ENCODE assay signal across 8 mouse cellular contexts in genomic region chr5:32857781-32858220, GRCm38 (mm10). TPM values are rescaled to one million over a fixed set of nuclear protein-coding genes. Genes with fewer than 3 reads are reported as not detected.
A peak's percentile ranks its signal among the peaks of the same experiment; 100 is the strongest.
DNase-seq lines count a peak whose midpoint lies in the region; ATAC-seq and TF ChIP-seq lines count a peak whose summit lies in the region.

No protein-coding gene starts in this region.

- TF ChIP-seq POLR2A in ES-Bruce4 (IDR thresholded peaks at IDR 0.05; ENCODE audit: insufficient read depth, low read length) = no peak

- peak; percentile 85 for DNase-seq in brain, adult 2 months (ENCODE audit: low read depth, low spot score)
- DNase-seq in kidney, postnatal 36 days = peak; percentile 69 to 76
- no peak for DNase-seq in liver, embryonic 13.5 days
- peak; percentile 36 to 43 for DNase-seq in thymus, postnatal 36 days

- no peak for TF ChIP-seq EP300 in ES-Bruce4 (IDR thresholded peaks at IDR 0.05; ENCODE audit: insufficient read depth, low read depth, low read length)

- no peaks in the 10 kb centered on the region for H3K27me3 ChIP-seq in ES-Bruce4 (ENCODE audit: control insufficient read depth, insufficient read depth, low read length, poor library complexity, severe bottlenecking)
- no peaks in the 10 kb centered on the region for H3K27me3 ChIP-seq in heart, embryonic 16.5 days (ENCODE audit: control insufficient read depth, insufficient read depth, low read length)
- no peaks in the 10 kb centered on the region for H3K27me3 ChIP-seq in liver, embryonic 13.5 days
- H3K27me3 ChIP-seq in neural tube, embryonic 13.5 days = no peaks in the 10 kb centered on the region

- H3K4me3 ChIP-seq in ES-Bruce4 (ENCODE audit: low read depth, low read length) = peak overlapping the region; percentile 98
- peak overlapping the region; percentile 63 for H3K4me3 ChIP-seq in heart, embryonic 16.5 days (ENCODE audit: low read length)
- peak overlapping the region; percentile 56 for H3K4me3 ChIP-seq in liver, embryonic 13.5 days (replicated peaks)
- peak overlapping the region; percentile 52 for H3K4me3 ChIP-seq in neural tube, embryonic 13.5 days

- TF ChIP-seq CTCF in ES-Bruce4 (IDR thresholded peaks at IDR 0.05; ENCODE audit: low read depth, low read length) = no peak

- no peaks in the 10 kb centered on the region for H3K9me3 ChIP-seq in ES-Bruce4 (replicated peaks; ENCODE audit: control insufficient read depth, insufficient read depth, low read length, poor library complexity, severe bottlenecking)
- H3K9me3 ChIP-seq in heart, embryonic 16.5 days (replicated peaks; ENCODE audit: control insufficient read depth, low read length) = no peaks in the 10 kb centered on the region
- H3K9me3 ChIP-seq in liver, embryonic 13.5 days (replicated peaks) = no peaks in the 10 kb centered on the region
- H3K9me3 ChIP-seq in neural tube, embryonic 13.5 days = no peaks in the 10 kb centered on the region

- H3K4me2 ChIP-seq in heart, embryonic 16.5 days (ENCODE audit: low read depth, low read length) = peak overlapping the region; percentile 79
- peak overlapping the region; percentile 66 for H3K4me2 ChIP-seq in liver, embryonic 13.5 days
- H3K4me2 ChIP-seq in neural tube, embryonic 13.5 days = peak overlapping the region; percentile 61

- H3K4me1 ChIP-seq in ES-Bruce4 (ENCODE audit: control insufficient read depth, insufficient read depth, low read length) = no peaks in the 10 kb centered on the region
- peaks cover 15% of the 10 kb centered on the region for H3K4me1 ChIP-seq in heart, embryonic 16.5 days (ENCODE audit: control insufficient read depth, insufficient read depth, low read length)
- peaks cover 35% of the 10 kb centered on the region for H3K4me1 ChIP-seq in liver, embryonic 13.5 days (replicated peaks)
- H3K4me1 ChIP-seq in neural tube, embryonic 13.5 days (replicated peaks) = peaks cover 16% of the 10 kb centered on the region

- ATAC-seq in erythroid progenitor cell, adult 5-6 weeks (replicated peaks; ENCODE audit: low FRiP score, poor library complexity, severe bottlenecking) = 0 out of 2 replicates have a peak, but pooled peaks have one; percentile 38
- ATAC-seq in heart, embryonic 16.5 days (replicated peaks; ENCODE audit: extremely low read depth, insufficient read depth, low FRiP score) = no peak
- ATAC-seq in liver, embryonic 13.5 days (ENCODE audit: low read depth) = no peak
- ATAC-seq in neural tube, embryonic 13.5 days (ENCODE audit: low read depth) = no peak

- H3K27ac ChIP-seq in ES-Bruce4 (ENCODE audit: insufficient read depth, low read length) = peak overlapping the region; percentile 80
- 0 out of 2 replicates have a peak overlapping the region, but pooled peaks have one; percentile 27 for H3K27ac ChIP-seq in heart, embryonic 16.5 days (ENCODE audit: low read length)
- peak overlapping the region; percentile 18; the same call in 1 of the 2 replicates for H3K27ac ChIP-seq in liver, embryonic 13.5 days
- peak overlapping the region; percentile 71; the same call in 1 of the 2 replicates for H3K27ac ChIP-seq in neural tube, embryonic 13.5 days (replicated peaks)

- H3K9ac ChIP-seq in ES-Bruce4 (ENCODE audit: low read depth, poor library complexity, severe bottlenecking) = peak overlapping the region; percentile 78
- peak overlapping the region; percentile 72 for H3K9ac ChIP-seq in heart, embryonic 16.5 days (ENCODE audit: low read length)
- H3K9ac ChIP-seq in liver, embryonic 13.5 days = peak overlapping the region; percentile 65
- H3K9ac ChIP-seq in neural tube, embryonic 13.5 days = peak overlapping the region; percentile 70

- WGBS in heart, embryonic 16.5 days = 4% methylated on average over 6 of the region's 6 CpGs
- 5% methylated on average over 6 of the region's 6 CpGs for WGBS in liver, embryonic 13.5 days (ENCODE audit: insufficient replicate concordance)
- 5% methylated on average over 6 of the region's 6 CpGs for WGBS in neural tube, embryonic 13.5 days

- H3K36me3 ChIP-seq in ES-Bruce4 (ENCODE audit: control insufficient read depth, insufficient read depth, low read length, poor library complexity, severe bottlenecking) = no peaks in the 10 kb centered on the region
- no peaks in the 10 kb centered on the region for H3K36me3 ChIP-seq in heart, embryonic 16.5 days (ENCODE audit: control insufficient read depth, insufficient read depth)
- no peaks in the 10 kb centered on the region for H3K36me3 ChIP-seq in liver, embryonic 13.5 days
- H3K36me3 ChIP-seq in neural tube, embryonic 13.5 days = no peaks in the 10 kb centered on the region

RNA-seq across cellular contexts. Expression of gene Prr14l, which starts 3.7 kb away (rescaled TPM):
- polyA plus RNA-seq in ES-Bruce4 (2011; ENCODE audit: insufficient read depth, insufficient read length, low read depth, missing spikeins) = 57.1 and 58.6 TPM in 2 replicates
- total RNA-seq in erythroid progenitor cell, adult 5-6 weeks (2015; ENCODE audit: low replicate concordance) = 25.2 and 39.4 TPM in 2 replicates
- total RNA-seq in erythroid progenitor cell, adult 5-6 weeks (2017; ENCODE audit: low replicate concordance) = 23.6 and 41.9 TPM in 2 replicates
- polyA plus RNA-seq in heart, embryonic 16.5 days (2015; fragmentation: Nextera tagmentation; extraction: Ambion mirVana) = 6.5 and 9.1 TPM in 2 replicates
- polyA plus RNA-seq in liver, embryonic 13.5 days (2015; fragmentation: Nextera tagmentation; extraction: Ambion mirVana) = 7.7 and 8.6 TPM in 2 replicates
- polyA plus RNA-seq in neural tube, embryonic 13.5 days (2015; fragmentation: Nextera tagmentation; extraction: Ambion mirVana) = 8.2 and 9.7 TPM in 2 replicates

RNA-seq across cellular contexts. Expression of gene Depdc5, which starts 5.7 kb away (rescaled TPM):
- 46.6 and 60.5 TPM in 2 replicates for polyA plus RNA-seq in ES-Bruce4 (2011; ENCODE audit: insufficient read depth, insufficient read length, low read depth, missing spikeins)
- 20.9 and 29.8 TPM in 2 replicates for total RNA-seq in erythroid progenitor cell, adult 5-6 weeks (2015; ENCODE audit: low replicate concordance)
- 22.3 and 32.3 TPM in 2 replicates for total RNA-seq in erythroid progenitor cell, adult 5-6 weeks (2017; ENCODE audit: low replicate concordance)
- polyA plus RNA-seq in heart, embryonic 16.5 days (2015; fragmentation: Nextera tagmentation; extraction: Ambion mirVana) = 16.6 and 17.0 TPM in 2 replicates
- 7.4 and 9.7 TPM in 2 replicates for polyA plus RNA-seq in liver, embryonic 13.5 days (2015; fragmentation: Nextera tagmentation; extraction: Ambion mirVana)
- polyA plus RNA-seq in neural tube, embryonic 13.5 days (2015; fragmentation: Nextera tagmentation; extraction: Ambion mirVana) = 28.0 and 29.6 TPM in 2 replicates

RNA-seq across cellular contexts. Expression of gene Gm20671, which starts 30.9 kb away (rescaled TPM):
- polyA plus RNA-seq in ES-Bruce4 (2011; ENCODE audit: insufficient read depth, insufficient read length, low read depth, missing spikeins) = not detected in 2 replicates
- not detected in 2 replicates for total RNA-seq in erythroid progenitor cell, adult 5-6 weeks (2015; ENCODE audit: low replicate concordance)
- 0.30 TPM in 1 of 2 replicates, not detected in the other for total RNA-seq in erythroid progenitor cell, adult 5-6 weeks (2017; ENCODE audit: low replicate concordance)
- not detected in 2 replicates for polyA plus RNA-seq in heart, embryonic 16.5 days (2015; fragmentation: Nextera tagmentation; extraction: Ambion mirVana)
- not detected in 2 replicates for polyA plus RNA-seq in liver, embryonic 13.5 days (2015; fragmentation: Nextera tagmentation; extraction: Ambion mirVana)
- not detected in 2 replicates for polyA plus RNA-seq in neural tube, embryonic 13.5 days (2015; fragmentation: Nextera tagmentation; extraction: Ambion mirVana)

Comparison
In these comparisons a context has a peak if more than half of its experiments do, and no peak if none do; other contexts are left out.
1. H3K27ac ChIP-seq: peak in every context shown above with its lines; median percentile 80 in ES-Bruce4; 71 in neural tube, embryonic 13.5 days; 27 in heart, embryonic 16.5 days; 18 in liver, embryonic 13.5 days.